Mouse (Mus musculus) ES-E14 (cell line): ENCODE results near the gene Top1. TPM values are rescaled to one million over a fixed set of nuclear protein-coding genes. Genes with fewer than 3 reads are reported as not detected.
"Not testable (repeated sequence)": the region's sequence is repeated elsewhere in the genome, so short reads cannot be mapped to it uniquely, and the experiment has no call there.

Experiments
- DNase-seq: peaks from one replicate; pipeline ENCODE4 v3.0.0-alpha.2; 2013; ENCODE audit warnings: low read depth, low spot score
- H3K27ac ChIP-seq: 2 replicates; pipeline ENCODE4 v1.5.1; 2012; ENCODE audit warnings: low read depth, mild to moderate bottlenecking, low read length, moderate library complexity, mixed read lengths; ENCODE audit not compliant: poor library complexity, insufficient read depth, severe bottlenecking
- H3K36me3 ChIP-seq: 2 replicates; pipeline ENCODE4 v1.6.1; 2012; ENCODE audit warnings: mild to moderate bottlenecking, low read length, moderate library complexity, mixed read lengths; ENCODE audit not compliant: control insufficient read depth, poor library complexity, insufficient read depth, severe bottlenecking
- H3K4me1 ChIP-seq, 2 experiments: fragments of 150-350 bp in 1 of 2; sonication (generic) in 1 of 2; 2 replicates each; pipeline ENCODE4 v1.6.1; 2012; ENCODE audit warnings: low read length in 2 of 2, mild to moderate bottlenecking in 1 of 2, mixed read lengths in 1 of 2; ENCODE audit not compliant: control insufficient read depth in 2 of 2, insufficient read depth in 2 of 2, poor library complexity in 1 of 2
- H3K4me3 ChIP-seq, 2 experiments: fragments of 150-350 bp in 1 of 2; sonication (generic) in 1 of 2; 2 replicates each; pipeline ENCODE4 v1.5.1; 2012; ENCODE audit warnings: low read length in 2 of 2, low read depth in 1 of 2, mild to moderate bottlenecking in 1 of 2, mixed read lengths in 1 of 2; ENCODE audit not compliant: insufficient read depth in 1 of 2, poor library complexity in 1 of 2, severe bottlenecking in 1 of 2
- H3K9ac ChIP-seq: 2 replicates; pipeline ENCODE4 v1.6.1; 2012; ENCODE audit warnings: low read depth, mild to moderate bottlenecking, low read length, mixed read lengths; ENCODE audit not compliant: poor library complexity, insufficient read depth, severe bottlenecking
- H3K9me3 ChIP-seq: fragments of 150-350 bp; sonication (generic); 2 replicates; pipeline ENCODE4 v1.6.1; 2012; ENCODE audit warnings: low read depth, mild to moderate bottlenecking, low read length; ENCODE audit not compliant: control insufficient read depth, insufficient read depth
- CHD2 ChIP-seq: IDR thresholded peaks from 2 replicates; pipeline ENCODE4 v1.6.1; 2014; ENCODE audit warnings: mild to moderate bottlenecking, low read depth, low read length, inconsistent platforms
- HCFC1 ChIP-seq: IDR thresholded peaks from 2 replicates; pipeline ENCODE4 v1.6.1; 2012; ENCODE audit warnings: low read length, inconsistent platforms, borderline replicate concordance; ENCODE audit not compliant: insufficient read depth
- MAFK ChIP-seq: IDR thresholded peaks from 2 replicates; pipeline ENCODE4 v1.6.1; 2014; ENCODE audit warnings: mild to moderate bottlenecking, low read depth, low read length, inconsistent platforms; ENCODE audit not compliant: insufficient read depth
- ZC3H11A ChIP-seq: IDR thresholded peaks from 2 replicates; pipeline ENCODE4 v1.6.1; 2012; ENCODE audit warnings: low read depth, mild to moderate bottlenecking, inconsistent platforms, low read length, borderline replicate concordance
- ZNF384 ChIP-seq: IDR thresholded peaks from 2 replicates; pipeline ENCODE4 v1.6.1; 2012; ENCODE audit warnings: low read depth, low read length, inconsistent platforms
- in situ Hi-C, 2 experiments: fragments of 600-800 bp; cut with MboI; formaldehyde crosslinking; loops; one replicate each; pipeline ENCODE4 v1.15.1; 2025; ENCODE audit warnings: low sequenced_read_pairs in 2 of 2, inconsistent platforms in 1 of 2; ENCODE audit not compliant: unreplicated experiment in 2 of 2
- total RNA-seq: library from RNA; depleted of rRNA; stranded (reverse); fragments of 300-350 nt; gene quantifications from 2 replicates; pipeline ENCODE4 v1.2.3, GENCODE M21; 2012

Gene Top1
- total RNA-seq, 1 experiment = 52.7 TPM

DNA sequence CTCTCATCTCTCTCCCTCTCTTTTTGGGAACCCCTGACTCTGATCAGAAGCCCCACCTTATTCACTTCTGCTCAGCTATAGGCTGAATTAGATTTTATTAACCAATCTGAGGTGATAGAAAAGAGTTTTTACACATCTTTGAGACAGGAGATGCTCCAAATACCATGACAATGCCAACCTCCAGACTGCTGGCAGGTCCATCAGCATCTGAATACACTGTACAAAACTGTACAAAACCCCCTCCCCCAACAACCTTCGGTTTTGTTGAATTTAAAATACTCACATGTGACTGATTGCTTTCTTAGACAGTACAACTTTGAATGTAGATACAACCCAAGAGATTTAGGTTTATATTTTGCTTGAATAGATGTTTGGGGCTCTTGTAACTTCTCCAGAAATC lies 10.5 kb downstream of the Top1 start:
- Histone ChIP-seq H3K4me3 (peak overlapping the region; percentile 61 to 83), H3K9me3 (no peaks in the 10 kb centered on the region), H3K27ac (peak overlapping the region; percentile 97), H3K36me3 (peaks cover 12% of the 10 kb centered on the region), H3K4me1 (peaks cover 3 to 15% of the 10 kb centered on the region in 2 experiments; a peak in 3 of 4 replicates), H3K9ac (peak overlapping the region; percentile 86)
- DNase-seq = peak; percentile 88
- TF ChIP-seq ZNF384 = no peak
- no peak for TF ChIP-seq ZC3H11A
- no peak for TF ChIP-seq HCFC1
- 0 out of 2 replicates have a peak, but pooled peaks have one; percentile 3 for TF ChIP-seq MAFK
- 0 out of 2 replicates have a peak, but pooled peaks have one; percentile 15 for TF ChIP-seq CHD2
- in situ Hi-C loops = no loop called here

GRCm38 (mm10) chr2:160657801-160658442 lies 12.2 kb downstream of the Top1 start:
- H3K9ac ChIP-seq = no peak overlapping the region; the same call in 1 of the 2 replicates

DNA sequence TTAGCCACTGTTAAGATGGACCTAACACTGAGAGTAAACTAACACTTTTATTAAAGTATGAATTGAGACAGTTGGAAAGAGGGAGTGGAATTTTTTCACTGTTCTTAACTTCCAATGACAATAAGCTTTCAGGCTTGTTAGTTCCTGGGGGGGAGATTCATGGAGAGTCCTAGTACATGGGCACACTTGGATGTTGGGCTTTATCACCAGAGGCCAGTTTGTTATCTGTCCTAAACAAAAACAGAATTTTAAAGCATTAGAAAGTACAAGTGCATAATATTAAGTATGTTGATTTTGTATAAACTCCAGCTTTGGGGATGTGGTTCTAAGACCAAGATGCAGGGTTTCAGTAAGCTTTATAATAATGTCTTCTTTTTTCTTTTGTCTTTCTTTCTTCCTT lies 13.1 kb downstream of the Top1 start:
- Histone ChIP-seq H3K4me3 (no peak overlapping the region), H3K27ac (no peak overlapping the region; the same call in 1 of the 2 replicates), H3K36me3 (0 out of 2 replicates have a peak, but pooled peaks cover 4% of the 10 kb centered on the region), H3K4me1 (peaks cover 5 to 11% of the 10 kb centered on the region in 2 experiments; a peak in 3 of 4 replicates), H3K9me3 (no peaks in the 10 kb centered on the region), H3K9ac (no peak overlapping the region)
- DNase-seq = no peak
- TF ChIP-seq MAFK (no peak), CHD2 (no peak)
- in situ Hi-C loops = no loop called here

More at GRCm38 (mm10) chr2:160657801-160658442, 12.2 kb downstream of the Top1 start:
- Histone ChIP-seq H3K4me1 (peaks cover 5 to 15% of the 10 kb centered on the region in 2 experiments; a peak in 3 of 4 replicates), H3K27ac (peak overlapping the region; percentile 78; the same call in 1 of the 2 replicates), H3K9me3 (no peaks in the 10 kb centered on the region), H3K36me3 (peaks cover 6% of the 10 kb centered on the region), H3K4me3 (no peak overlapping the region; a peak in 1 of 4 replicates)
- in situ Hi-C loops = no loop called here
- TF ChIP-seq HCFC1 (no peak), ZNF384 (peak; percentile 86), MAFK (peak; percentile 71; the same call in 1 of the 2 replicates), ZC3H11A (no peak), CHD2 (no peak)
- DNase-seq = no peak

GRCm38 (mm10) chr2:160664421-160664820 lies 18.7 kb downstream of the Top1 start:
- in situ Hi-C loops = no loop called here
- no peaks in the 10 kb centered on the region for H3K9me3 ChIP-seq
- no peak overlapping the region for H3K4me3 ChIP-seq
- peaks cover 0 to 2% of the 10 kb centered on the region in 2 experiments; a peak in 1 of 4 replicates for H3K4me1 ChIP-seq
- H3K36me3 ChIP-seq = no peaks in the 10 kb centered on the region
- DNase-seq = no peak
- TF ChIP-seq ZC3H11A = no peak
- no peak for TF ChIP-seq CHD2
- no peak for TF ChIP-seq MAFK
- TF ChIP-seq ZNF384 = no peak
- TF ChIP-seq HCFC1 = no peak
- no peak overlapping the region for H3K9ac ChIP-seq
- H3K27ac ChIP-seq = no peak overlapping the region

GRCm38 (mm10) chr2:160664986-160665385 lies 19.3 kb downstream of the Top1 start:
- H3K36me3 ChIP-seq, in situ Hi-C loops, H3K4me1 ChIP-seq: not testable (repeated sequence)

More at GRCm38 (mm10) chr2:160664986-160665385, 19.3 kb downstream of the Top1 start:
- not testable (repeated sequence) for H3K4me3 ChIP-seq, H3K27ac ChIP-seq, DNase-seq, H3K9me3 ChIP-seq, H3K9ac ChIP-seq
- peak; percentile 65 for TF ChIP-seq ZNF384
